Mouse (Mus musculus) embryo, embryonic 11.5 days (tissue): ENCODE results near the gene Nckap5.
A peak's percentile ranks its signal among the peaks of the same experiment; 100 is the strongest.

ENCODE experiments used
- DNase-seq: peaks from one replicate; pipeline ENCODE4 v3.0.0-alpha.2; 2012; ENCODE audit warnings: low read depth, low spot score

Nckap5 gene

GRCm38 (mm10) chr1:126473044-126473443, 357.6 kb downstream of the Nckap5 start:
- DNase-seq, result no peak

DNA sequence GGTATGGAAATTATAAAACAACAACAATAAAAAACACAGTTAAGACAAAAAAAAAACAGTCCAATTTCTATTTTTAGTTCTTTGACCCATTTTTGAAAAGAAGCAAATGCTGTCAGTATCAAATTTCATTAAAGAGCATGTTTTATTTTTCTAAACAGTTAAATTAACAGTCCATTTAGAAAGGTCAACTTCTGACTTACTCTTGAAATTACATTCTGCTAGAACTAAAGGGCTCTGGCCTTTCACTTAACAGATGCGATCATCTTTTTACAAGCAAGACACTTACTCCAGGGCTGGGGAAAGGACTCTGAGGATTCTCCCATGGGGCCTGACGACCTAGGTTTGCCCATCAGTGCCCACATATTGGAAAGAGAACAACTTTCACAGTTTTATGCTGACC, 359.2 kb downstream of the Nckap5 start:
- DNase-seq, result no peak

- no peak for DNase-seq
Measured at GRCm38 (mm10) chr1:126470883-126471282, 359.7 kb downstream of the Nckap5 start.

- no peak for DNase-seq
Measured at GRCm38 (mm10) chr1:126469818-126470544, 360.6 kb downstream of the Nckap5 start.

- no peak for DNase-seq
Measured at GRCm38 (mm10) chr1:126461527-126462354, 368.9 kb downstream of the Nckap5 start.

DNA sequence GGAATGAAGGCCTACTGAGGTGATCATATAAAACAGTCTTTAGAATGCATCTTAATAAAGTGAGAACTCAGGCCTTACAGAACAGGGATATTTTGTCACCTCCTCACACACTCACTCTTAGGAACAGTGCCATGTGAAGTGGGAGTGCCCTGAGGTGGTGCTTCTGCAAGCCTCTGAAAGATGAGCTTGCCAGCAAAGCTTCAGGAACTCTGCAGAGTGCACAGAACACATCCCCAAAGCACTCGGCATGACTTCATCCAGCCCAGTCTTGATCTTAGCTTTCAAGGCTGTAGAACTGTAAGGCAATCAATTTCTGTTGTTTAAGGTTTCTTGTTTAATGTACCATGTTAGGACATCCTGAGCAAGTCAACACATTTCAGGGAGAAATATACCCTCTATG, 372.9 kb downstream of the Nckap5 start:
- DNase-seq, result no peak

- no peak for DNase-seq
Measured at GRCm38 (mm10) chr1:126454504-126455173, 376.0 kb downstream of the Nckap5 start.

- DNase-seq, result no peak
Measured at GRCm38 (mm10) chr1:126451472-126451871, 379.1 kb downstream of the Nckap5 start.

DNA sequence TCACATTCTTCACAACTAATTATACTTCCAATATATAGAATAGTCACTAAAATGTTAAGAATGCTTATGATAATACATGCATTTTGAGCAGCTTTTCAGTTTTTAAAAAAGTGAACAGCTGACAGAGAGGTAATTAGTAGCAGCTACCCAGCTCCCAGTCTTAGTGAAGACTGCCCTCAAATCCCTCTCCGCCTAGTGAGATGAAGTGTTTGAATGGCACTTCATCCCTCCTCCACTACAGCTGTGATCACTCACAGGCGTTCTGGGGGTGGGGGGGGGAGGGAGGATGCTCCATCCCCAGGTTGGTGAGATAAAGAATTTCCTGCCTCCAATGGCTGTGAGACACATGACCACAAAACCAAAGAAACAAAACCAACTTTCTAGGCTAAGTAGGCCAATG, 381.2 kb downstream of the Nckap5 start:
- DNase-seq, result no peak

DNA sequence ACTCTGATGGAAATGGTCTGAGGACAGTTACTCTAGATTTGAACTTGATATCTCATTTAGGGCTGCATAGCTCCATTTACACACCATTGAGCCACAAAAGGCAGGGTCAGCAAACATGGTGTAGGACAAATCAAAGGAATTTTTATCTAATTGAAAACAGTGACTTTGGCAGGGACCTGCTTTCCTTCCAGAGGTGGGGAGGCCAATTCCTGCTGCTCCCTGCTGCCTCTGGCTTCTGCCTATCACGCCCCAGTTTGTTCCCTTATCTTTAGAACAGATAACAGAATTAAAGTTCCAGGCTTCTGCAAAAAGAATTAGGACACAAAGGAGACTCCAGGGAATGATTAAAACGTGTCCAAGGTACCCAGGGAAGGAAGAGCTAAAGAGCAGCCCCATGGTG, 386.7 kb downstream of the Nckap5 start:
- no peak for DNase-seq

GRCm38 (mm10) chr1:126442723-126443122, 387.9 kb downstream of the Nckap5 start:
- DNase-seq, result no peak

DNA sequence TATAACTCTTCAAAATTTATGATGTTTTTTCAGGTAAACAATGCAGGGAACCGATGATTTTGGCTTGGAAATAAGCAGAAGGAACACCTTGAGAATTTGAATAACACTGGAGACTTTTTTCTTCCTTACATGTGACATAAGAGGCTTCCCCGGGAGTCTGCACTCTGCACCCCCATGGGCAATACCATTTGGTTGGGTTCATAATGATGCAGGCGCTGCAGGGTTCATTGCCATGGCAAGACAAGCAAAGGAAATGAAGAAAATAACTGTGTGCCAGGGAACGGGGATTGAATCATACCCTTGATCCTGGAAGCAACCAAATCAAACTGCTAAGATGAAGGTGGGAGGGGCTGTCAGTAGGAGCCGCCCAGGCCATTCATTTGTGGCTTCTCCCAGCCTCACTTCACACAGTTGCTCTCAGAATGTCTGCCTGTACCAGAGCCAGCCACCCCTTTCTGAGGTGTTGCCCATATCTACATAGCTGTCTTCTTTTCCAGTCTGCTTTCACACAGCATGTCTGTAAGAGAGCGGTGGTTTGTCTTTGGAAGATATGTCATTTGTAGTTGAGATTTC, 392.5 kb downstream of the Nckap5 start:
- DNase-seq, result no peak

DNA sequence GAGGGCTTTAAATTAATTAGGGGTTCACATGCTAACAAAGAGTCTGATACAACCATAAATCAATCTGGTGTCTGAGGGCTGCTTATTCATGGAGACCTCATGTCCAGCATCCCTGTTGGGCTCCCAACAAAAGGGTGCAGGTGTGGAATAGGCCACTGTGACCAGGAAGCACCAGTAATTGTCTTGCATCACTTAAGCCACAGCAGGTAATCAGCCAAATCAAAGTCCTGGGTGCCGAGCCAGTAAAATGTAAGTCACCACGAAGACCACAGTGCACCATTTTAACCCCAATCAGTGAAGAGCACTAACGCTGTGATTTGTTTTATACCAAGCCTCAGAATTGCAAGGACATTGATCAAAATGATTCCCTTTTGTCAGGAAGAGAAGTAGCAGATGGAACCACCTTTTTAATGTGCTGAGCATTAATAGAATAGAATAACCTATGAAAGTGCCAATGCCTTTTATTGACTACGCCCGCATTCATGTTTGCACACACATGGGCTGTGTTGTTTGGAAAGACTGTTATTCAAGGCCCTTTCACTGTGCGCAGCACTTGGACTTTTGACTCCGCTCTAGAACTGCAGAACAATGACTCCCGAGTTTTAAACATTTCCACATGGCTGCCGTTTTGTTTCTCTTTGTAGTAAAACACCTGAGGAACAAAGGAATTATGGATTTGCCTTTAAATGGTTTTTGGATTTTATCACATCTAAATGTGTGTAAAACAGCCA, 393.5 kb downstream of the Nckap5 start:
- DNase-seq, result no peak

GRCm38 (mm10) chr1:126432285-126432684, 398.3 kb downstream of the Nckap5 start:
- no peak for DNase-seq

- DNase-seq, result peak; percentile 67
Measured at GRCm38 (mm10) chr1:126431594-126431993, 399.0 kb downstream of the Nckap5 start.

- DNase-seq, result no peak
Measured at GRCm38 (mm10) chr1:126411426-126411825, 419.2 kb downstream of the Nckap5 start.

GRCm38 (mm10) chr1:126407886-126408285, 422.7 kb downstream of the Nckap5 start:
- no peak for DNase-seq

DNA sequence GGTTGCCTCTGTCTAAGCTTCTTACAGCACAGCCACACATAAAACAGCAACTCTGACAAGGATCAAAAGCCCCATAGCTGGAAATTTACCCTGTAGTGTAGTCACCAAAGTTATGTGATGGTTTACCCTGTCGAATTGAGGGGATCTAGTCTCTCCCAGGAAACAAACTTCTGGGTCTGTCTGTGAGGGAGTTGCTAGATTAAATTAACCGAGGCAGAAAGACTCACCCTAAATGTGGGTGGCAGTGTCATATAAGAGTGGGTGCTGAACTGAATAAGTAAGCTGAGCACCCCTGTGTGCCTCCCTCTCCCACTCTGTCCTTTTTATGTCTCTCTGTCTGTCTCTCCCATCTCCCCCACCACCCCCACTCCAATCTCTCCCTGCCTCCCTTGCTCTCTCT, 425.1 kb downstream of the Nckap5 start:
- DNase-seq, result no peak

- no peak for DNase-seq
Measured at GRCm38 (mm10) chr1:126403970-126404369, 426.6 kb downstream of the Nckap5 start.

GRCm38 (mm10) chr1:126391204-126391603, 439.4 kb downstream of the Nckap5 start:
- DNase-seq, result no peak

DNA sequence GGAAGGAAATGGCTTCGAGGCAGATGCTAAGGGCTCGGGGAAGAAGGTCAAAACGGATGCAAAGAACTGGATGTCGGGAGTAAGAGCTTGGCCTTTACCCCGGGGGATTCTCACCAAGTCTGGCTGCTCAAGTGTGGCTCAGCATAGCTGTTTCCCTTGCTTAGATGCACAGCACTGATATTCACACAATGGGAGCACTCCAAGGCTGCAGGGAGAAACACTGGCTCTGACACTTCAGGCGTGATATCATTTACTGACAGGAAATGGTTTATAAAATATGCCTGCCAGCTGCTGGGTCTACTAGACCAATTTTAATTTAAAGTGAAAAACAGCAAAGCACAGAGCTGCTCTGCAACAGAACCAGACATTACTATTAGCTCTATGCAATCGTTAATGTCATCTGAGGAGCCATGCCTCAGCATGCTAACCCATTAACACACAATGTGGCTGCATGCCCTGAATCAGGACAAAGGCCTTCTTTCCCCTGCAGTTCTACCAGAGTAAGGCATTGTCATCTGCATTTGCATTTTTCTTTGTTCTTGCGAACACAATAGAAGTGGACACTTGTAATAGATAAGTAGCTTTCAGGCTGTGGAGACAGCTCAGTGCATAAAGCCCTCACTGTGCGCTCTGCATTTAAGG, 453.1 kb downstream of the Nckap5 start:
- no peak for DNase-seq
